Mouse (Mus musculus) forebrain, embryonic 15.5 days (tissue): ENCODE data around the gene Rgs5. TPM values are rescaled to one million over a fixed set of nuclear protein-coding genes. Genes with fewer than 3 reads are reported as not detected.

Experiments
- ATAC-seq: fragments of 200-750 bp; cut with Nextera tagmentation; replicated peaks from 2 replicates; pipeline ENCODE4 v1.8.0; 2017; ENCODE audit warnings: mild to moderate bottlenecking, moderate TSS enrichment, moderate library complexity
- H3K27ac ChIP-seq: fragments of 300-500 bp; sonication (generic); replicated peaks from 2 replicates; pipeline ENCODE4 v1.5.1; 2015; ENCODE audit warnings: mild to moderate bottlenecking, inconsistent platforms
- H3K27me3 ChIP-seq: fragments of 300-500 bp; sonication (generic); 2 replicates; pipeline ENCODE4 v1.6.1; 2015; ENCODE audit warnings: inconsistent platforms
- H3K36me3 ChIP-seq: fragments of 300-500 bp; sonication (generic); 2 replicates; pipeline ENCODE4 v1.6.1; 2015; ENCODE audit warnings: mild to moderate bottlenecking, inconsistent platforms
- H3K4me1 ChIP-seq: fragments of 300-500 bp; sonication (generic); 2 replicates; pipeline ENCODE4 v1.6.1; 2015; ENCODE audit warnings: inconsistent platforms
- H3K4me2 ChIP-seq: fragments of 300-500 bp; sonication (generic); replicated peaks from 2 replicates; pipeline ENCODE4 v1.6.1; 2015; ENCODE audit warnings: mild to moderate bottlenecking, inconsistent platforms
- H3K4me3 ChIP-seq: fragments of 300-500 bp; sonication (generic); 2 replicates; pipeline ENCODE4 v1.5.1; 2015; ENCODE audit warnings: mild to moderate bottlenecking, inconsistent platforms
- H3K9ac ChIP-seq: fragments of 300-500 bp; sonication (generic); replicated peaks from 2 replicates; pipeline ENCODE4 v1.6.1; 2015; ENCODE audit warnings: mild to moderate bottlenecking, inconsistent platforms
- H3K9me3 ChIP-seq: fragments of 300-500 bp; sonication (generic); 2 replicates; pipeline ENCODE4 v1.6.1; 2016; ENCODE audit warnings: inconsistent platforms
- WGBS: fragments of 180-500 bp; shearing (Covaris S2); methylation state at CpG from one replicate; pipeline ENCODE4 v1.1.7; 2015; ENCODE audit warnings: mixed read lengths; 5-methylcytosine and 5-hydroxymethylcytosine counted together
- polyA plus RNA-seq: library from polyadenylated mRNA; unstranded; fragments of >200 nt; fragmentation: Nextera tagmentation; extraction: Ambion mirVana; gene quantifications from 2 replicates; pipeline ENCODE4 v1.2.1, GENCODE M21; 2015

Gene Rgs5
- polyA plus RNA-seq, 1 experiment from 2014 or later: 18.1 TPM

- H3K27me3 ChIP-seq: no peaks in the 10 kb centered on the region
- H3K9ac ChIP-seq: no peak overlapping the region
- no peaks in the 10 kb centered on the region for H3K36me3 ChIP-seq
- no peak for ATAC-seq
- no peaks in the 10 kb centered on the region for H3K4me1 ChIP-seq
- H3K9me3 ChIP-seq: no peaks in the 10 kb centered on the region
- H3K4me2 ChIP-seq: no peak overlapping the region
- no peak overlapping the region for H3K4me3 ChIP-seq
- 90% methylated on average over 6 of the region's 6 CpGs for WGBS
- no peak overlapping the region for H3K27ac ChIP-seq
Measured at GRCm38 (mm10) chr1:169736139-169736538, 80.8 kb downstream of the Rgs5 start.

GRCm38 (mm10) chr1:169737231-169737630 is 81.9 kb downstream of the Rgs5 start:
- no peak overlapping the region for H3K27ac ChIP-seq
- no peak overlapping the region for H3K4me2 ChIP-seq
- H3K36me3 ChIP-seq: no peaks in the 10 kb centered on the region
- no peak overlapping the region for H3K9ac ChIP-seq
- 89% methylated on average over 6 of the region's 6 CpGs for WGBS
- no peak for ATAC-seq
- no peaks in the 10 kb centered on the region for H3K9me3 ChIP-seq
- no peak overlapping the region for H3K4me3 ChIP-seq
- no peaks in the 10 kb centered on the region for H3K27me3 ChIP-seq
- H3K4me1 ChIP-seq: no peaks in the 10 kb centered on the region

DNA sequence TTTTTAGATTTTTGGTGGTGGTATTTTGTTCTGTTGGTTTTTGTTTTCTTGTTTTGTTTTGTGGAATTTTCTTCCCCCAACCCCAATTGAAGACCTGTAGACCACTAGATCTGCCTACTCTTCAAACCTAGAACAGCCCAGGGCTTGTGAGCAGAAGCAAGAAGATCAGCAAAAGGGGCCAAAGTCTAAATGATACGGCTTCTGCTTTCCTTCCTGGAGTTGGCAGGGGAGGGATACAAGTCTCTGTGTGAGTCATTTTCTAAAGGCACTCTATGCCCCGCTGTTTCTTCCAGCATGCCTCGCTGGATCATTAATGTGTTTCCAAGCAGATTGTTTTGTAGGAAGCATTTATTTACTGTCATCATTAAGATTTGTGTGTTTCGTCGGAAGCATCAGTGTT is 85.8 kb downstream of the Rgs5 start:
- Histone ChIP-seq H3K36me3 (no peaks in the 10 kb centered on the region), H3K9me3 (no peaks in the 10 kb centered on the region), H3K4me1 (no peaks in the 10 kb centered on the region), H3K27ac (no peak overlapping the region), H3K27me3 (no peaks in the 10 kb centered on the region), H3K4me2 (no peak overlapping the region), H3K4me3 (no peak overlapping the region), H3K9ac (no peak overlapping the region)
- 77% methylated on average over 5 of the region's 5 CpGs for WGBS
- ATAC-seq: no peak

Other genes with a start within 250 kb of the Rgs5 start
- gene Nuf2, start 124.0 kb upstream of the Rgs5 start, polyA plus RNA-seq: 31.6 and 34.7 TPM in 2 replicates
- 50.6 and 54.3 TPM in 2 replicates for gene Rgs4, start 92.1 kb downstream of the Rgs5 start, polyA plus RNA-seq